Mouse (Mus musculus) testis, adult 2 months (tissue): ENCODE results near the gene Pigf.

Experiments
- CTCF ChIP-seq: fragments of 200-500 bp; IDR thresholded peaks from 2 replicates; pipeline ENCODE4 v1.5.1; 2012; ENCODE audit warnings: low read depth, mild to moderate bottlenecking, inconsistent platforms, low read length, moderate library complexity; ENCODE audit not compliant: control insufficient read depth, insufficient read depth, insufficient replicate concordance
- POLR2A ChIP-seq: fragments of 200-500 bp; IDR thresholded peaks from 2 replicates; pipeline ENCODE4 v1.6.1; 2012; ENCODE audit warnings: low read depth, mild to moderate bottlenecking, inconsistent platforms, low read length, moderate library complexity; ENCODE audit not compliant: control insufficient read depth

GRCm38 (mm10) chr17:86978496-86978895 lies 46.7 kb downstream of the Pigf start:
- TF ChIP-seq CTCF (no peak), POLR2A (no peak)
